Mouse (Mus musculus) MEL (cell line): ENCODE measurements at regions not wholly inside any gene's neighbourhood (a gene's known extent, or its start where the extent isn't known, plus 50 kb on each side); places are given as distances from the start of the nearest gene placed in this dataset.
A peak's percentile ranks its signal among the peaks of the same experiment; 100 is the strongest.

Source experiments
- DNase-seq: peaks from one replicate; pipeline ENCODE4 v3.0.0; 2011; ENCODE audit warnings: low read depth, low spot score
- H3K27ac ChIP-seq: 2 replicates; pipeline ENCODE4 v1.5.1; 2012; ENCODE audit warnings: low read depth, mild to moderate bottlenecking, control low read depth, low read length, moderate library complexity; ENCODE audit not compliant: control insufficient read depth
- H3K27me3 ChIP-seq, 2 experiments: fragments of 150-350 bp in 1 of 2; sonication (generic) in 1 of 2; 2 replicates each; pipeline ENCODE4 v1.6.1; 2012; ENCODE audit warnings: low read length in 2 of 2, mild to moderate bottlenecking in 2 of 2, improper control_type of control experiment in 1 of 2, moderate library complexity in 1 of 2; ENCODE audit not compliant: insufficient read depth in 2 of 2, control insufficient read depth in 1 of 2
- H3K36me3 ChIP-seq, 2 experiments: 2 replicates each; pipeline ENCODE4 v1.6.1; 2012 to 2014; ENCODE audit warnings: low read length in 2 of 2, improper control_type of control experiment in 1 of 2, inconsistent platforms in 1 of 2, mild to moderate bottlenecking in 1 of 2; ENCODE audit not compliant: insufficient read depth in 2 of 2, control insufficient read depth in 1 of 2
- H3K4me1 ChIP-seq, 2 experiments: fragments of 150-350 bp in 1 of 2; sonication (generic) in 1 of 2; 2 replicates each; pipeline ENCODE4 v1.6.1; 2012; ENCODE audit warnings: low read length in 2 of 2, improper control_type of control experiment in 1 of 2, mild to moderate bottlenecking in 1 of 2; ENCODE audit not compliant: insufficient read depth in 2 of 2, control insufficient read depth in 1 of 2
- H3K4me3 ChIP-seq, 2 experiments: fragments of 150-350 bp in 1 of 2; sonication (generic) in 1 of 2; 2 replicates each; pipeline ENCODE4 v1.5.1; 2012; ENCODE audit warnings: low read depth in 2 of 2, low read length in 2 of 2, mild to moderate bottlenecking in 2 of 2, moderate library complexity in 2 of 2, control low read depth in 1 of 2, improper control_type of control experiment in 1 of 2; ENCODE audit not compliant: control insufficient read depth in 1 of 2, insufficient read depth in 1 of 2
- H3K79me2 ChIP-seq: 2 replicates; pipeline ENCODE4 v1.6.1; 2012; ENCODE audit warnings: mild to moderate bottlenecking, low read length, moderate library complexity; ENCODE audit not compliant: control insufficient read depth, poor library complexity, insufficient read depth
- H3K9ac ChIP-seq: 2 replicates; pipeline ENCODE4 v1.6.1; 2012; ENCODE audit warnings: low read depth, mild to moderate bottlenecking, control low read depth, low read length, moderate library complexity; ENCODE audit not compliant: control insufficient read depth, poor library complexity, severe bottlenecking
- H3K9me3 ChIP-seq: fragments of 150-350 bp; sonication (generic); replicated peaks from 2 replicates; pipeline ENCODE4 v1.6.1; 2012; ENCODE audit warnings: mild to moderate bottlenecking, low read length, improper control_type of control experiment, moderate library complexity; ENCODE audit not compliant: insufficient read depth
- CTCF ChIP-seq, 3 experiments: IDR thresholded peaks in 2 of 3; conservative IDR thresholded peaks in 1 of 3; 2 replicates each; pipeline ENCODE4 v1.5.1; 2011 to 2012; ENCODE audit warnings: low read length in 3 of 3, low read depth in 2 of 3, mild to moderate bottlenecking in 2 of 3, improper control_type of control experiment in 1 of 3, inconsistent platforms in 1 of 3, mixed read lengths in 1 of 3, moderate library complexity in 1 of 3; ENCODE audit not compliant: control insufficient read depth in 1 of 3, insufficient read depth in 1 of 3, poor library complexity in 1 of 3, severe bottlenecking in 1 of 3
- EP300 ChIP-seq, 2 experiments: IDR thresholded peaks; 2 replicates each; pipeline ENCODE4 v1.6.1; 2011; ENCODE audit warnings: improper control_type of control experiment in 2 of 2, low read length in 2 of 2, low read depth in 1 of 2, mild to moderate bottlenecking in 1 of 2
- GABPA ChIP-seq: IDR thresholded peaks from 2 replicates; pipeline ENCODE4 v1.6.1; 2012; ENCODE audit warnings: low read depth, mild to moderate bottlenecking, inconsistent platforms, low read length, improper control_type of control experiment, moderate library complexity
- JUND ChIP-seq: IDR thresholded peaks from 2 replicates; pipeline ENCODE4 v1.6.1; 2011; ENCODE audit warnings: low read depth, mild to moderate bottlenecking, improper control_type of control experiment, low read length
- KAT2A ChIP-seq: conservative IDR thresholded peaks from 2 replicates; pipeline ENCODE4 v1.6.1; 2012; ENCODE audit warnings: low read depth, low read length, improper control_type of control experiment, inconsistent platforms
- MAFK ChIP-seq: IDR thresholded peaks from 2 replicates; pipeline ENCODE4 v1.6.1; 2011; ENCODE audit warnings: low read depth, mild to moderate bottlenecking, low read length, improper control_type of control experiment, borderline replicate concordance
- MXI1 ChIP-seq: IDR thresholded peaks from 2 replicates; pipeline ENCODE4 v1.6.1; 2011; ENCODE audit warnings: mild to moderate bottlenecking, low read depth, low read length, improper control_type of control experiment
- MYB ChIP-seq: IDR thresholded peaks from 2 replicates; pipeline ENCODE4 v1.6.1; 2011; ENCODE audit warnings: mild to moderate bottlenecking, low read depth, low read length, improper control_type of control experiment
- MYC ChIP-seq: IDR thresholded peaks from 2 replicates; pipeline ENCODE4 v1.6.1; 2011; ENCODE audit warnings: low read depth, mild to moderate bottlenecking, low read length, improper control_type of control experiment, moderate library complexity
- NELFE ChIP-seq: IDR thresholded peaks from 2 replicates; pipeline ENCODE4 v1.6.1; 2011; ENCODE audit warnings: low read depth, low read length, improper control_type of control experiment
- NRF1 ChIP-seq: IDR thresholded peaks from 2 replicates; pipeline ENCODE4 v1.6.1; 2014; ENCODE audit warnings: low read depth, mild to moderate bottlenecking, inconsistent platforms, low read length, improper control_type of control experiment, moderate library complexity; ENCODE audit not compliant: poor library complexity, insufficient read depth, severe bottlenecking
- POLR2AphosphoS5 ChIP-seq: IDR thresholded peaks from 2 replicates; pipeline ENCODE4 v1.6.1; 2012; ENCODE audit warnings: low read depth, borderline replicate concordance, mild to moderate bottlenecking, inconsistent platforms, low read length, moderate library complexity, mixed read lengths
- RAD21 ChIP-seq: IDR thresholded peaks from 2 replicates; pipeline ENCODE4 v1.6.1; 2011; ENCODE audit warnings: mild to moderate bottlenecking, low read depth, low read length, improper control_type of control experiment
- SMC3 ChIP-seq: IDR thresholded peaks from 2 replicates; pipeline ENCODE4 v1.6.1; 2011; ENCODE audit warnings: low read depth, low read length, improper control_type of control experiment
- TBP ChIP-seq: IDR thresholded peaks from 2 replicates; pipeline ENCODE4 v1.8.0; 2011; ENCODE audit warnings: low read depth, low read length, improper control_type of control experiment
- UBTF ChIP-seq: IDR thresholded peaks from 2 replicates; pipeline ENCODE4 v1.6.1; 2012; ENCODE audit warnings: low read depth, mild to moderate bottlenecking, inconsistent platforms, low read length, improper control_type of control experiment, moderate library complexity, borderline replicate concordance; ENCODE audit not compliant: insufficient read depth
- ZC3H11A ChIP-seq: IDR thresholded peaks from 2 replicates; pipeline ENCODE4 v1.6.1; 2012; ENCODE audit warnings: low read depth, mild to moderate bottlenecking, inconsistent platforms, low read length, improper control_type of control experiment
- ZKSCAN1 ChIP-seq: IDR thresholded peaks from 2 replicates; pipeline ENCODE4 v1.6.1; 2012; ENCODE audit warnings: low read depth, mild to moderate bottlenecking, inconsistent platforms, low read length, improper control_type of control experiment, moderate library complexity
- ZNF384 ChIP-seq: IDR thresholded peaks from 2 replicates; pipeline ENCODE4 v1.6.1; 2012; ENCODE audit warnings: low read depth, mild to moderate bottlenecking, inconsistent platforms, low read length, improper control_type of control experiment

DNA sequence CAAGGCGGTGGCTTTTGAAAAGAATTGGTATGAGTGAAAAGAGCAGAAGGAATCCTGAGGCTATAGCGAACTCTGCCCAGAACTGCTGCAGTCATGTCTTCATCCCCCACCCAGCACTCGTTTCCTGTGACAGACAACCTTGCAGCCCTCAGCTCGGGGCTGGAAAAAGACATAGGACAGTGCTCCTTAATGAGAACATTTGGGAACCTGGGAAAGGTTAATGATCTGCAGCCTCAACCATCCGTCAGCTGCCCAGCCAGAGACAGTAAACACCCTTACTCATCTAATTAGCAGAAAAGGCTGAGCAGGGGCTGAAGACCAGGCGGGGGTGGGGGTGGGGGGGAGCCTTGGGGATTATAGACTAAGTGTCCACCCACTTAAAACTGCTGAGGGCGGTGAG lies 76.3 kb upstream of the Arhgap36 start:
- Histone ChIP-seq H3K9me3 (no peaks in the 10 kb centered on the region), H3K36me3 (no peaks in the 10 kb centered on the region), H3K79me2 (no peaks in the 10 kb centered on the region), H3K4me3 (no peak overlapping the region), H3K4me1 (no peaks in the 10 kb centered on the region), H3K27me3 (no peaks in the 10 kb centered on the region), H3K27ac (no peak overlapping the region), H3K9ac (no peak overlapping the region)
- no peak for DNase-seq
- TF ChIP-seq GABPA (no peak), UBTF (no peak), EP300 (IDR thresholded peaks at IDR 0.05; ENCODE audit: low read depth in 1 of 2, low read length in 2 of 2) (no peak), MYB (no peak), MYC (no peak), MXI1 (no peak), SMC3 (no peak), MAFK (no peak), RAD21 (no peak), NRF1 (no peak), ZNF384 (no peak), NELFE (no peak), ZKSCAN1 (no peak), POLR2AphosphoS5 (no peak), JUND (no peak), TBP (no peak)

DNA sequence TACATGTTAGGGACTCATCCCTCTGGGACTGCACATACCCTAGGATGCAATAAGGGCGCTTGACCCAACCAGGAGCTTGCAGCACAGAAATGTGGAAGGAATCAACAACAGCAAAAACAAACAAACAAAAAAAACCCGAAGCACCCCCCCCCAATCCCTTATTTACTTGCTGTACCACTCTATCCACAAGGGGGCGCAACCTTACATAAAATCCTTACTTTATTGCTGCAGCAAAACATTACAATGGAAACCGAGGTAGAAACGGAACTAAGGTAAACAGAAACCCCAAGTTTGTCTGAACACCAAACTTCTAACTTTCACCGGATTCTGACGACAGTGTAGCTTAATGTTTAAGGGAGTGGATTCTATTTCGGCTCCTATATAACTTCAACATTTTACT lies 86.7 kb upstream of the Arhgap36 start:
- H3K27me3 ChIP-seq: no peaks in the 10 kb centered on the region; a peak in 1 of 4 replicates
- TF ChIP-seq UBTF (no peak), CTCF (IDR thresholded peaks at IDR 0.05 in 2 of 3, conservative IDR thresholded peaks at IDR 0.05 in 1 of 3; ENCODE audit: control insufficient read depth in 1 of 3, insufficient read depth in 1 of 3, low read depth in 2 of 3, low read length in 3 of 3, poor library complexity in 1 of 3, severe bottlenecking in 1 of 3) (peak in 2 of 3 experiments; percentile 5 to 46; a peak in 2 of 6 replicates), RAD21 (peak; percentile 40), SMC3 (peak; percentile 57), ZC3H11A (peak; percentile 33; the same call in 1 of the 2 replicates), KAT2A (no peak)
- TF ChIP-seq, all 39 proteins: peak for 4
- Histone ChIP-seq H3K4me3 (peak overlapping the region; percentile 15 to 75; a peak in 2 of 4 replicates), H3K27ac (no peak overlapping the region), H3K4me1 (no peaks in the 10 kb centered on the region), H3K9me3 (no peaks in the 10 kb centered on the region), H3K79me2 (no peaks in the 10 kb centered on the region), H3K9ac (no peak overlapping the region), H3K36me3 (no peaks in the 10 kb centered on the region)
- peak; percentile 51 for DNase-seq
